ENCODE assay signal across 12 mouse cellular contexts in genomic region chr3:89317246-89317645, GRCm38 (mm10). TPM values are rescaled to one million over a fixed set of nuclear protein-coding genes. Genes with fewer than 3 reads are reported as not detected.
DNase-seq lines count a peak whose midpoint lies in the region; ATAC-seq and TF ChIP-seq lines count a peak whose summit lies in the region.
"Had no signal": no experiment of that assay in that cellular context is flagged by ENCODE, and none has a peak within 500 bp of the region (broad histone marks: within the 10 kb centered on the region; RNA-seq: fewer than 3 reads in every experiment).

No protein-coding gene starts in this region.

- 68% methylated on average over 6 of the region's 6 CpGs for WGBS in heart, embryonic 10.5 days
- 76% methylated on average over 6 of the region's 6 CpGs for whole genome bisulfite sequencing in heart, adult 2 months
- 52% methylated on average over 6 of the region's 6 CpGs for WGBS in neural tube, embryonic 11.5 days
- WGBS in limb, embryonic 11.5 days, result 51% methylated on average over 6 of the region's 6 CpGs
- WGBS in neural tube, embryonic 13.5 days, result 56% methylated on average over 6 of the region's 6 CpGs

- H3K4me1 ChIP-seq in heart, embryonic 10.5 days, result peaks cover 71% of the 10 kb centered on the region
- peaks cover 9% of the 10 kb centered on the region for H3K4me1 ChIP-seq in heart, adult 2 months (ENCODE audit: control insufficient read depth, insufficient read depth, low read length)
- peaks cover 48% of the 10 kb centered on the region for H3K4me1 ChIP-seq in neural tube, embryonic 11.5 days (ENCODE audit: control insufficient read depth, insufficient read depth, low read length)
- H3K4me1 ChIP-seq in limb, embryonic 11.5 days (ENCODE audit: control insufficient read depth, insufficient read depth, low read length), result peaks cover 57% of the 10 kb centered on the region
- H3K4me1 ChIP-seq in neural tube, embryonic 13.5 days (replicated peaks), result peaks cover 76% of the 10 kb centered on the region

- intact Hi-C loops in heart, adult 2 months (cut with DNase I), result loop anchor here (1.0 to 5.0 kb wide), 4 partner anchors 22 to 540 kb away; partner anchors contain the start of gene Efna4
- intact Hi-C loops in left cerebral cortex, postnatal 4 days (cut with DNase I), result no loop called here

- H3K9ac ChIP-seq in heart, adult 2 months (ENCODE audit: low read depth, low read length), result no peak overlapping the region
- no peak overlapping the region for H3K9ac ChIP-seq in neural tube, embryonic 11.5 days (ENCODE audit: low read length)
- H3K9ac ChIP-seq in limb, embryonic 11.5 days (ENCODE audit: low read length), result no peak overlapping the region
- H3K9ac ChIP-seq in neural tube, embryonic 13.5 days, result peak overlapping the region; percentile 56
- H3K9ac ChIP-seq: liver, embryonic 12.5 days had no signal

- DNase-seq in heart, embryonic 10.5 days (ENCODE audit: low spot score), result no peak
- no peak for DNase-seq in heart, adult 2 months
- DNase-seq in neural tube, embryonic 11.5 days (ENCODE audit: low spot score), result no peak
- DNase-seq in neural tube, embryonic 10.5 days (ENCODE audit: extremely low spot score, low spot score), result no peak
- DNase-seq in limb, embryonic 11.5 days (ENCODE audit: low spot score), result no peak
- DNase-seq in left cerebral cortex, postnatal 4 days, result no peak

- no peak for ATAC-seq in neural tube, embryonic 11.5 days (ENCODE audit: insufficient read depth, low FRiP score, low TSS enrichment)
- no peak for ATAC-seq in limb, embryonic 11.5 days (ENCODE audit: insufficient number of reproducible peaks, low FRiP score, low TSS enrichment, low read depth)
- ATAC-seq in neural tube, embryonic 13.5 days (ENCODE audit: low read depth), result no peak
- ATAC-seq in erythroid progenitor cell, adult 5-6 weeks (replicated peaks; ENCODE audit: low FRiP score, poor library complexity, severe bottlenecking), result no peak
- ATAC-seq: liver, embryonic 12.5 days had no signal

- no peaks in the 10 kb centered on the region for H3K79me2 ChIP-seq in heart, adult 2 months (replicated peaks; ENCODE audit: control insufficient read depth, insufficient read depth, low read length)

- no peak overlapping the region for H3K27ac ChIP-seq in heart, embryonic 10.5 days
- H3K27ac ChIP-seq in heart, adult 2 months, result no peak overlapping the region
- H3K27ac ChIP-seq in neural tube, embryonic 11.5 days (ENCODE audit: low read depth, low read length), result no peak overlapping the region
- H3K27ac ChIP-seq in limb, embryonic 11.5 days (replicated peaks; ENCODE audit: low read depth, low read length), result no peak overlapping the region
- peak overlapping the region; percentile 43; the same call in 1 of the 2 replicates for H3K27ac ChIP-seq in neural tube, embryonic 13.5 days (replicated peaks)
- H3K27ac ChIP-seq: liver, embryonic 12.5 days had no signal

- no peaks in the 10 kb centered on the region for H3K9me3 ChIP-seq in heart, embryonic 10.5 days
- H3K9me3 ChIP-seq in neural tube, embryonic 11.5 days (ENCODE audit: control insufficient read depth, low read length), result no peaks in the 10 kb centered on the region
- no peaks in the 10 kb centered on the region for H3K9me3 ChIP-seq in limb, embryonic 11.5 days (ENCODE audit: control insufficient read depth, low read length)
- no peaks in the 10 kb centered on the region for H3K9me3 ChIP-seq in neural tube, embryonic 13.5 days
- H3K9me3 ChIP-seq: liver, embryonic 12.5 days had no signal

- no peaks in the 10 kb centered on the region for H3K36me3 ChIP-seq in heart, embryonic 10.5 days
- no peaks in the 10 kb centered on the region for H3K36me3 ChIP-seq in heart, adult 2 months (ENCODE audit: control insufficient read depth, insufficient read depth, low read length)
- no peaks in the 10 kb centered on the region for H3K36me3 ChIP-seq in neural tube, embryonic 11.5 days (ENCODE audit: control insufficient read depth, insufficient read depth, low read length)
- no peaks in the 10 kb centered on the region for H3K36me3 ChIP-seq in limb, embryonic 11.5 days (ENCODE audit: control insufficient read depth, insufficient read depth, low read length)
- H3K36me3 ChIP-seq in neural tube, embryonic 13.5 days, result peaks cover 36% of the 10 kb centered on the region
- H3K36me3 ChIP-seq: G1E; liver, embryonic 12.5 days had no signal

- H3K4me2 ChIP-seq in neural tube, embryonic 11.5 days (ENCODE audit: low read depth), result peak overlapping the region; percentile 2; the same call in 1 of the 2 replicates
- 0 out of 2 replicates have a peak overlapping the region, but pooled peaks have one; percentile 50 for H3K4me2 ChIP-seq in limb, embryonic 11.5 days (ENCODE audit: low read depth, severe bottlenecking)
- peak overlapping the region; percentile 51 for H3K4me2 ChIP-seq in neural tube, embryonic 13.5 days

- H3K27me3 ChIP-seq in heart, embryonic 10.5 days (ENCODE audit: insufficient read depth, poor library complexity, severe bottlenecking), result peaks cover 53% of the 10 kb centered on the region
- H3K27me3 ChIP-seq in heart, adult 2 months (ENCODE audit: control insufficient read depth, insufficient read depth, low read length), result peaks cover 28% of the 10 kb centered on the region
- peaks cover 53% of the 10 kb centered on the region for H3K27me3 ChIP-seq in neural tube, embryonic 11.5 days (ENCODE audit: control insufficient read depth, insufficient read depth, low read length)
- peaks cover 32% of the 10 kb centered on the region for H3K27me3 ChIP-seq in limb, embryonic 11.5 days (ENCODE audit: control insufficient read depth, insufficient read depth, low read length)
- H3K27me3 ChIP-seq in neural tube, embryonic 13.5 days, result peaks cover 22% of the 10 kb centered on the region

- TF ChIP-seq EP300 in heart, adult 2 months (IDR thresholded peaks at IDR 0.05; ENCODE audit: insufficient read depth, low read depth, low read length), result no peak

- no peak for TF ChIP-seq POLR2A in heart, adult 2 months (IDR thresholded peaks at IDR 0.05; ENCODE audit: insufficient read depth, low read depth, low read length)

- TF ChIP-seq CTCF in heart, adult 2 months (IDR thresholded peaks at IDR 0.05), result no peak

- H3K4me3 ChIP-seq in heart, embryonic 10.5 days, result peak overlapping the region; percentile 57; the same call in 1 of the 2 replicates
- H3K4me3 ChIP-seq in heart, adult 2 months, result no peak overlapping the region
- H3K4me3 ChIP-seq in neural tube, embryonic 11.5 days (ENCODE audit: low read depth, low read length), result no peak overlapping the region
- no peak overlapping the region for H3K4me3 ChIP-seq in limb, embryonic 11.5 days (ENCODE audit: low read depth, low read length)
- no peak overlapping the region for H3K4me3 ChIP-seq in neural tube, embryonic 13.5 days
- H3K4me3 ChIP-seq: liver, embryonic 12.5 days had no signal

RNA-seq across cellular contexts. Expression of gene Efna3, which starts 5.5 kb away (rescaled TPM):
- 0.71 and 2.5 TPM in 2 replicates for polyA plus RNA-seq in heart, embryonic 10.5 days (2016; fragmentation: Nextera tagmentation; extraction: Ambion mirVana)
- total RNA-seq in heart, adult 2 months (2021), result not detected
- 0.09 TPM in 1 of 2 replicates, not detected in the other for polyA plus RNA-seq in heart, adult 2 months (2012; rRNA removed)
- 32.7 and 36.5 TPM in 2 replicates for polyA plus RNA-seq in neural tube, embryonic 11.5 days (2014; fragmentation: Nextera tagmentation; extraction: Ambion mirVana)
- 13.9 and 19.3 TPM in 2 replicates for polyA plus RNA-seq in limb, embryonic 11.5 days (2014; fragmentation: Nextera tagmentation; extraction: Ambion mirVana)
- polyA plus RNA-seq in neural tube, embryonic 13.5 days (2015; fragmentation: Nextera tagmentation; extraction: Ambion mirVana), result 87.4 and 90.1 TPM in 2 replicates
- total RNA-seq in erythroid progenitor cell, adult 5-6 weeks (2015; ENCODE audit: low replicate concordance), result not detected in 2 replicates
- not detected in 2 replicates for total RNA-seq in erythroid progenitor cell, adult 5-6 weeks (2017; ENCODE audit: low replicate concordance)
- 10 to 100 TPM; 64.7 to 66.2 TPM for total RNA-seq in left cerebral cortex, postnatal 4 days (2021)
- total RNA-seq: G1E; heart, postnatal 14 days; megakaryocyte, adult 5-6 weeks had no signal
- polyA plus RNA-seq: G1E had no signal

RNA-seq across cellular contexts. Expression of gene Efna4, which starts 20.6 kb away (rescaled TPM):
- polyA plus RNA-seq in heart, embryonic 10.5 days (2016; fragmentation: Nextera tagmentation; extraction: Ambion mirVana), result 10.6 and 19.3 TPM in 2 replicates
- total RNA-seq in heart, adult 2 months (2021), result under 1 TPM; 0.21 to 0.36 TPM
- 0.64 and 0.86 TPM in 2 replicates for polyA plus RNA-seq in heart, adult 2 months (2012; rRNA removed)
- polyA plus RNA-seq in neural tube, embryonic 11.5 days (2014; fragmentation: Nextera tagmentation; extraction: Ambion mirVana), result 20.5 and 21.6 TPM in 2 replicates
- polyA plus RNA-seq in limb, embryonic 11.5 days (2014; fragmentation: Nextera tagmentation; extraction: Ambion mirVana), result 46.9 and 48.9 TPM in 2 replicates
- polyA plus RNA-seq in neural tube, embryonic 13.5 days (2015; fragmentation: Nextera tagmentation; extraction: Ambion mirVana), result 8.5 and 10.7 TPM in 2 replicates
- total RNA-seq in erythroid progenitor cell, adult 5-6 weeks (2015; ENCODE audit: low replicate concordance), result not detected in 2 replicates
- not detected in 2 replicates for total RNA-seq in erythroid progenitor cell, adult 5-6 weeks (2017; ENCODE audit: low replicate concordance)
- 1 to 10 TPM; 5.7 to 7.4 TPM for total RNA-seq in left cerebral cortex, postnatal 4 days (2021)
- total RNA-seq: G1E had no signal
- polyA plus RNA-seq: G1E had no signal

RNA-seq across cellular contexts. Expression of gene Adam15, which starts 32.5 kb away (rescaled TPM):
- 41.9 and 49.0 TPM in 2 replicates for polyA plus RNA-seq in heart, embryonic 10.5 days (2016; fragmentation: Nextera tagmentation; extraction: Ambion mirVana)
- 10 to 100 TPM; 56.8 to 59.2 TPM for total RNA-seq in heart, adult 2 months (2021)
- 95.6 and 95.7 TPM in 2 replicates for polyA plus RNA-seq in heart, adult 2 months (2012; rRNA removed)
- 16.3 and 18.3 TPM in 2 replicates for polyA plus RNA-seq in neural tube, embryonic 11.5 days (2014; fragmentation: Nextera tagmentation; extraction: Ambion mirVana)
- polyA plus RNA-seq in limb, embryonic 11.5 days (2014; fragmentation: Nextera tagmentation; extraction: Ambion mirVana), result 17.8 and 21.0 TPM in 2 replicates
- 48.8 and 54.0 TPM in 2 replicates for polyA plus RNA-seq in neural tube, embryonic 13.5 days (2015; fragmentation: Nextera tagmentation; extraction: Ambion mirVana)
- 6.5 and 13.8 TPM in 2 replicates for total RNA-seq in erythroid progenitor cell, adult 5-6 weeks (2015; ENCODE audit: low replicate concordance)
- total RNA-seq in erythroid progenitor cell, adult 5-6 weeks (2017; ENCODE audit: low replicate concordance), result 0.77 and 3.5 TPM in 2 replicates
- total RNA-seq in left cerebral cortex, postnatal 4 days (2021), result 10 to 100 TPM; 84.1 to 91.0 TPM

RNA-seq across cellular contexts. Expression of gene Efna1, which starts 36.3 kb away (rescaled TPM):
- 32.0 and 37.7 TPM in 2 replicates for polyA plus RNA-seq in heart, embryonic 10.5 days (2016; fragmentation: Nextera tagmentation; extraction: Ambion mirVana)
- total RNA-seq in heart, adult 2 months (2021), result 10 to 100 TPM; 22.6 to 28.4 TPM
- 39.6 and 44.4 TPM in 2 replicates for polyA plus RNA-seq in heart, adult 2 months (2012; rRNA removed)
- 13.7 and 15.9 TPM in 2 replicates for polyA plus RNA-seq in neural tube, embryonic 11.5 days (2014; fragmentation: Nextera tagmentation; extraction: Ambion mirVana)
- 42.4 and 47.7 TPM in 2 replicates for polyA plus RNA-seq in limb, embryonic 11.5 days (2014; fragmentation: Nextera tagmentation; extraction: Ambion mirVana)
- 12.5 and 14.5 TPM in 2 replicates for polyA plus RNA-seq in neural tube, embryonic 13.5 days (2015; fragmentation: Nextera tagmentation; extraction: Ambion mirVana)
- not detected in 2 replicates for total RNA-seq in erythroid progenitor cell, adult 5-6 weeks (2015; ENCODE audit: low replicate concordance)
- total RNA-seq in erythroid progenitor cell, adult 5-6 weeks (2017; ENCODE audit: low replicate concordance), result not detected in 2 replicates
- total RNA-seq in left cerebral cortex, postnatal 4 days (2021), result 1 to 10 TPM; 5.0 to 6.4 TPM
- total RNA-seq: megakaryocyte, adult 5-6 weeks had no signal
- polyA plus RNA-seq: G1E had no signal

RNA-seq across cellular contexts. Expression of gene Dcst2, which starts 44.5 kb away (rescaled TPM):
- polyA plus RNA-seq in heart, embryonic 10.5 days (2016; fragmentation: Nextera tagmentation; extraction: Ambion mirVana), result 0.05 TPM in 1 of 2 replicates, not detected in the other
- total RNA-seq in heart, adult 2 months (2021), result not detected
- polyA plus RNA-seq in heart, adult 2 months (2012; rRNA removed), result 0.09 and 0.35 TPM in 2 replicates
- polyA plus RNA-seq in neural tube, embryonic 11.5 days (2014; fragmentation: Nextera tagmentation; extraction: Ambion mirVana), result 0.20 TPM in 1 of 2 replicates, not detected in the other
- 0.23 and 0.28 TPM in 2 replicates for polyA plus RNA-seq in limb, embryonic 11.5 days (2014; fragmentation: Nextera tagmentation; extraction: Ambion mirVana)
- polyA plus RNA-seq in neural tube, embryonic 13.5 days (2015; fragmentation: Nextera tagmentation; extraction: Ambion mirVana), result 0.17 TPM in 1 of 2 replicates, not detected in the other
- total RNA-seq in erythroid progenitor cell, adult 5-6 weeks (2015; ENCODE audit: low replicate concordance), result not detected in 2 replicates
- total RNA-seq in erythroid progenitor cell, adult 5-6 weeks (2017; ENCODE audit: low replicate concordance), result not detected in 2 replicates
- under 1 TPM; 0.74 to 0.92 TPM for total RNA-seq in left cerebral cortex, postnatal 4 days (2021)
- total RNA-seq: G1E; heart, postnatal 14 days; megakaryocyte, adult 5-6 weeks had no signal
- polyA plus RNA-seq: G1E had no signal
